Mouse (Mus musculus): ENCODE results near the gene Hspa12a.

GRCm38 (mm10) chr19:58919148-58919547 is 24.3 kb downstream of the Hspa12a start:
- TF ChIP-seq CTCF (IDR thresholded peaks at IDR 0.05; ENCODE audit: control insufficient read depth, insufficient read depth, insufficient replicate concordance, low read depth, low read length): no peak
- no peak for TF ChIP-seq POLR2A (IDR thresholded peaks at IDR 0.05; ENCODE audit: control insufficient read depth, low read depth, low read length)

All from testis, adult 2 months (tissue).